Mouse (Mus musculus): ENCODE results near the gene Fbh1.

Fbh1 gene

DNA sequence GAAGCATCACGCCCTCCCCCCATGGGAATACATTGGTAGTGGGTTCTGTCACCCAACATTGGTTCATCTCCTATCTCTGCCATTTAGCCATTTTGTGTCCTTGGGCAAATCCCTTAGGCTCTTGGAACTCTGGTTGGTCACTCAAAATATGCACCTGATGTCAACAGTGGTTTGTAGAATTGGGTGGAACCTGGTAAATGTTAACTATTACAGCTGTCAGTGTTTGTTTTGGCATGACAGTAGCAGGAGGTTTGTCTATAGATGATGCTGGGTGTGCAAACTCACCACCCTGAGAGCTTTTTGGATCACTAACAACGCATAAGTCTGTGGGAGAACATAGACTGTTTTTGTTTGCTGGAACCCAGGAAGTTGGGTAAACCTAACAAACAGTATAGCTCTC, 58.8 kb downstream of the Fbh1 start:
- DNase-seq: no peak

DNA sequence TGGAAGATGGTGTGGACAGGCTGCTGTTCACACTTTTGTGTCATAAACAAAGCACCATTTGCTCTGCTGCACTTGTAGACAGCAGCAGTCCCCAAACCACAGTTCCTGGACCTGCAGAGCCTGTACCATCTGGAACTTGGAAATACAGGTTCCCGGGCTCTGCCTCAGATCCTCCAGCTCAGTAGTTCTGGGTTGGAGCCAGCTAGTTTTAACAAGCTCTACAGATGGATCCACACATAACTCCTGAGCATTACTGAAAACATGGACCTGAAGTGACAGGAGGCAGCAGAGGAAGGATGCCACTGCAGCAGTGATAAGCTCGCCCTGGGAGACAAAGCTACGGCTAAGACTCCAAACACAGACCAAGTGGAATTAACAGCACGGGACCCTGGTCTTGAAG, 62.8 kb downstream of the Fbh1 start:
- peak; percentile 50 to 53 for DNase-seq

DNA sequence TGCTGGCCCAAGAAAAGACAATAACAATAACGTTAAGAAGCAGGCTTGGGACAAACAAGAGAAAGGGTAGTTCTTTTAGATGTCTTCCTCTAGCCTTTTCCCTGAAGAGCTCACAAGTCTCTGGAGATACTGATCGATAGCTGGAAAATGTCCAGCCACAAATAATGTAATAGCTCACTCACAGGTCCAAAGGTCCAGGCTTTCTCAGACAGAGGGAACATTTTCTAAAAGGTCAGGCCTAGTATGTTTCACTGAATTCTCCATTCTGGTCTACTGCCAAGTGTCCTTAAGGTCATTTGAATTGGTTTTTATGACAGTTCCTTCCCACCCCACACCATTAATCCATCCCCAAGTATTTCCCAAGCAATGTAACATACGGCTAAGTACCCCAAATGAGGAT, 64.4 kb downstream of the Fbh1 start:
- no peak for DNase-seq

DNA sequence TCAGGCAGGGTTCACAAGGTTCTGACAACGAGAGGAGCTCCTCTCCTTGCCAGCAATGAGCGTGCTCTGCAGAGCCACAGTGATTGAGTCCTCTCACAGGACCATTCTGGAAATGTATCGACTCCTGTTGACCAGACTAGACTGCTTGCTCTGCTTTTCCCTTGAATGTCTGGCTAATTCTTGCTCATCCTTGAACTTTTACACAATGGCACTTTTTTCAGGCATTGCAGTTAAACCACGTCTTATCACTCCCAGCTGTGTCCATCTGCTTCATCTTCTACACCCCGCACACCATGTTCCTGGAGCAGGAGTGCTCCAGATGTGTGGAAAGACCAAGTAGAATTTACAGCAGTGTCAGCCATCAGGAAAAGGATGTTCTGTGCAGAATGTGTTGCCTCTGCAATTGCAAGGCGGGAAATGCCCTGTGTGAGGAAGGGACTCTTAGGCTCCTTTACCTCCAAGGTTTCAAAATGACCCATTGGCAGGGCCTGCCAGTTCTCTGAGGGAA, 64.8 kb downstream of the Fbh1 start:
- no peak for DNase-seq

DNA sequence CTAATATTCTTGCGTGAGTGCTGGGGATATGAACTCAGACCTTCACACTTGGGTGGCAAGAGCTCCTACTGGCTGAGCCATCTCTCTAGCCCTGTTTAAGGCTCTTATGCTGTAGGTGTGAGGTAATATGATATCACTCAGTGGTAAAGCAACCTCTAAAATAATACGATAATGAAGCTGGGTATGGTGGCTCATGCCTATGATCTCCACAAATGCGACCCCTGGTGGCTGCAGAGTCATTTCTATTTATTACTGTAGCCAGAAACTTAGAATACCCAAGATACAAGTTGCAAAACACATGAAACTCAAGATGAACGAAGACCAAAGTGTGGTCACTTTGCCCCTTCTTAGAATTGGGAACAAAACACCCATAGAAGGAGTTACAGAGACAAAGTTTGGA, 67.3 kb downstream of the Fbh1 start:
- peak; percentile 53 to 54 for DNase-seq

DNA sequence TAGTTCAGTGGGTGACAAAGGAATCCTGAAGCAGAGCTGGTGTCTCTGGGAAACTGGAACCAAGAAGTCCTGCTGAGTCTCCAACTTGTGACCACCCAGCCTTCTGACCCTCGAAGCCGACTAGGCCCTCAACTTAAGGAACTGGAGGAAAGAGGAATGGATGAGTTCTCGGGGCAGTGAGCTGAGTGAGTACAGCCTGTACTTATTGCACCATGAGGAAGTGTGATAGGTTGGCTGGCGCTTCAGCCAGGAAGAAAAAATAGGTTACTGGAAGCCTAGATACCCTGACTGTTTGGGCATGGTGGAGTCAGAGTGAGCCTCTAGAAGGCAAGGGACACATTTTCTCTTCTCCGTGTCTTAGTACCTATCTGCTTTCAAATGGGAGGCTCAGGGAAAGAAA, 68.8 kb downstream of the Fbh1 start:
- DNase-seq: no peak

DNA sequence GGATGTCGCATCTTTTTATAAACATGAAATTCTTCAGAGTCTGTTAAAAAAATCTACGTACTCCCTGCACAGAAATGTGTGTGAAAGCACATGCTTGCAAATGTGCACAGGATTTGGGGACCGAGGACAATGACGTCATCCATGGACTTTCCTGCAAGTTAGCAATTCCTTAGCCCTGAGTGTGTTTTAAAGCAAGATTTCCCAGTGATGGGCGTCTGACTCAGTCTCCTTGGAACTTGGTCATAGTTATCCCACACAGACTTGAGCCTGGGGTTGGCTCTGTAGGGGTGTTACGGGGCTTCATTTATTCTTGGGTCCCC, 70.7 kb downstream of the Fbh1 start:
- no peak for DNase-seq

DNA sequence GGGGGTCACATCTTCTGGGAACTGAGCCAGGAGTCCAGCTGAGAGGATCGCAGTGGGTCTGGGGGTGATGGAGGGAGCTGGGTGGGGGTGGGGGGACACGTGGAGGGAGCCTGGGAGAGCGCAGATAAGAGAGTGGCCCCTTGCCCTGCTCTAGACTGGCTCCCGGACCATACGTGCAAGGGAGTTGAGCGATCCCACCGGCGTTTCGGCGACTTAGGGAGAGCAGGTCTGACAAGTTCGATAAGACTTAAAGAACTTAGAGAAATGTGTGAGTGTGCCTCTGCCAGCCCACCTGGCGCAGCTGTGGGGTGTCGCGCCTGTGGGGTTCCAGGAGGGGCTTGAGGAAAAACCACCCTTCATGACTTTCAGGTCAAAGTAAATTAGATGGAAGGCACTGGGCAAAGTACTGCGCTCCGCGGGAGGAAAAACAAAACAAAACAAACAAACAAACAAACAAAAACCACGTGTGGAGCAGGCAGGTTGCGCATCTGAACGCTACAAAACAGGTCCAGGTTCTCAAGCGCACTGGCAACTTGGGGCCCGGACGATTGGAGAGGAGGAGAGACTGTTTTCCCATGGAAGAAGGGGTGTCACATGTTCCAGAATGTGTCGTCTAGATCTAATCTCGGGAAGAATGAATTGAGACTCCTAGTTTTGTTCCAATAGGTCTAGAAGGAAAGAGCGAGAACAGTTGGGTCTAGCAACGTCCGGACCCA, 71.2 kb downstream of the Fbh1 start:
- peak in 1 of 2 experiments; percentile 6 for DNase-seq

DNA sequence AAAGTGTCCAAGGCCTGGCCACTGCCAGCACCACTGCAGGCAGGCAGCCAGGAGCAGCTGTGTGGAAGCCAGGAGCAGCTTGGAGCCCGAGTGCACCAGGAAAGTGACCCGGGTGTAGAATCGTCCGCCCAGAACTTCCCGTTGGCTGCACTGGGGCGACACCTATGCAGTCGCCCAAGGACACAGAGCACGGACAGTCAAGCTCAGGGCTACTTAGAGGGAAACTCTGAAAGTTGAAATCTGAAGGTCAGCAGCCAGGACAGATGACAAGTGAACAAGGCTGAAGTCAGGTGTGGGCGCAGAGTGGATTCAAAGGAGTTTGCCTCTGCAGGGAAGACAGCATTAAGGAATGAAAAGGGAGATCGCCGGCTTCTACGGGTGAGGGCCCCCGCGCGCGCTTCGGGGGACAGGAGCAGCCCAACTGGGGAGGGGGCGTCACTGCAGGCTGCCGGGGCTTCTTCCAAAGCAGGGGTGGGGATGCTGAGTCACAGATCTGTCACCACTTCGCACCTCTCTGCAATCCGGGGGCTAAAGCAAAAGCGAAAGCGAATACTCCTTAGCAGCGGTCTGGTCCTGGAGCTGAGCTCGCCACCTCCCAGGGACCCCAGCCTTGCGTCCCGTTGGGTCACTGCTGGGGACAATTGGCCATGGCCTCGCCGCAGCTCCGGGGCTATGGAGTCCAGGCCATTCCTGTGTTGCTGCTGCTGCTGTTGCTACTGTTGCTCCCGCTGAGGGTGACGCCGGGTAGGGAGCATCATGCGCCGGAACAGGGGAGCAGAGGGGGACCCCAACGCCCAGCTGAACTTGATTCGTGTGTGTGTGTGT, 72.0 kb downstream of the Fbh1 start, which contains the start of gene Il15ra:
Gene Il15ra, plus strand, starts transcription at position 90 of the 825 bp plus-strand sequence.
- peak; percentile 72 to 82 for DNase-seq

DNA sequence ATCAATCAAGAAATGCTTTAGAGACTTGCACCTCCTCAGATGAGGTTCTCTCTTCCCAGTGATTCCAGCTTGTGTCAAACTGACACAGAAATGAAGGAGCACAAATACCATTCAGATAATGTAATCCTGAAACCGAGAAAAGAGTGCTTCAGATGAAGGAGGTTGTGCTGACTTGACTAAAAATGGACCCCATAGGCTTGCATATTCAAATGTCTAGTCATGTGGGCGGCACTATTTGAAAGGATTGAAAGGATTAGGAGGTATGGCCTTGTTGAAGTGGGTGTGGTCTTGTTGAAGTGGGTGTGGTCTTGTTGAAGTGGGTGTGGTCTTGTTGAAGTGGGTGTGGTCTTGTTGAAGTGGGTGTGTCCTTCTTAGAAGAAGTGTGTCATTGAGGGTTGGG, 77.5 kb downstream of the Fbh1 start:
- no peak for DNase-seq

DNA sequence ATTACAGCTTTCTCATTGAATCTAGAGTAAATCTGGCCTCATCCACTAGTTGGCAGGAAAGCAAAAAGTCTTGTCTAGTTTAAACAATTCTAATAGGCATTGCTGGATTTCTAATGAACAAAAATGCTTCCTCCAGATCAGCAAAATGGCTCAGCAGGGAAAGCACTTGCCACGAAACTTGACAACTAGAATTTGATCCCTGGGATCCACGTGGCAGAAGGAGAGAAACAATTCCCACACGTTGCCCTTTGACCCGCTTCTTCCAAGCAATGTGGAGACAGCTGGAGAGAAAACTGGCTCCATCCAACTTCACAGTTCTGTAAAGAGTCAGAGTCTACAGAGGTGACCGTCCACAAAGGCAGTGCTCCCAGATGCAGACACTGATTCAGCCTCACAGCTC, 78.4 kb downstream of the Fbh1 start:
- no peak for DNase-seq

DNA sequence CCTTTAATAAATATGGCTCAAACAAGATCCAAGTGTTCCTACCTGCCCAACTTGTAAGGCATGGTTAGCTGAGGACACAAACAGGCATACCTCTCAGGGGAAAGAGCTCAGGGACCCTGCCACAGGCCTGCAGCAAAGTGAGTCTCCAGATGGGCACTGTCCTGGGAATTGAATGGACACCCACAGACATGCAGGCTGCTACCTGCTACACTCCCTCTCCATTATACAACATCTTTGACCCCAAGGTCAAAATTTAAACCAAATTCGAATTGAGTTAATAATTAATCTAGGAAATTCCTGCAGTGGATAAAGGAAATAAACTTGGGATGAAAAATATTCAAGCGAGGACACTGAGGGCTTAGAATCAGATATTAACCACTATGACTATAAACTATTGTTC, 81.5 kb downstream of the Fbh1 start:
- no peak for DNase-seq

DNA sequence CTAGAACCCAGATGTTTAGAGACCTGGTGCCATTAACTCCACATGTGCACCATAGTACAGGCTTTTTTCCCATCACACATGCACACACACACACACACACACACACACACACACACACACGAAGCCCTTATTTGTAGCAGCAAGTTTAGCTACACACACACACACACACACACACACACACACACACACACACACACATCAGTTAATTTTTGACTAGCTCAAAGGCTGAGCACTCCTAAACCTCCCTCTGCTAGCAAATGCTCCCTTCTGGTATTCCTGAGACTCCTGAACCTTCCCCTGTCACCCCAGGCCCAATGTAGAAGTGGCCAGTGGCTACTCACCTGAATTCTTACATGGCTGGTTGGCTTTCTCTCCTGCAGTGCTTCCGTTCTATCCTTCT, 83.3 kb downstream of the Fbh1 start:
- no peak for DNase-seq

DNA sequence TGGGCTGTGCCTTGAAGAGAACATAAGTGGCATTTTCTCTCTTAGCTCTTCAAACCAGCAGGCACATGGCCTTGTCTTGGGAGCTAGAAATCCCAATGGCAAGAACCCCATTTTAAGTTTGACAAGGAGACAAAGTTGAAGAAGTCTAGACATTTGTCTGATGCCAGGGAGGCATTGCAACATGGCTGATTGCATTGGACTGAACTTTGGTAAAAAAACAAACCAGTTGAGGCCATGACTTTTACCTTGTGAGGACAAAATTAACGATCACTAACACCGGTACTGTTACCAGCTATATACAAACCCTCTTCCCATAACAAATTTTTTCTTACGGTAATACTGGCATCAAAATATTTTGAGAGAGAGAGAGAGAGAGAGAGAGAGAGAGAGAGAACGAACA, 84.0 kb downstream of the Fbh1 start:
- no peak for DNase-seq
